10 mouse cellular contexts compared by ENCODE assay signal in the genomic region with DNA sequence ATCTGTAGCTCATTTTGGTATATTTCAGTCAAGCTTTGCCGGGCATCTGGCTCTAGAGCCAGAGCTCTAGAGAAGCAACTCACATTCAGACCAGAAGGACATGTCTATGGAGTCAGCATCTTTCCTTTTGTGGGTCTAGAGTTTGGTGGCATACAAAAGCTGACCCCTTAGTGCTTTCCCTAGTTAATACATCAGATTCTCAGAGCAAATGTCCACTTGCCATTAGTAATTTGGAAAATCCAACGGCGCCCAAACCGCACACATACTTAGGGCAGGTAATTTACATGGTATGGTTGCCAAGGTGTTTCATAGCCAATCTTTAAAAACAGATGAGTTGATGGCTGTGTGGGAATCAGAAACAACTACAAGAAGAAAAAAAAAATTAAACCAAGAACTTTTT. TPM values are rescaled to one million over a fixed set of nuclear protein-coding genes. Genes with fewer than 3 reads are reported as not detected.
A peak's percentile ranks its signal among the peaks of the same experiment; 100 is the strongest.
DNase-seq lines count a peak whose midpoint lies in the region; ATAC-seq lines count a peak whose summit lies in the region.
"Had no signal": no experiment of that assay in that cellular context is flagged by ENCODE, and none has a peak within 500 bp of the region (broad histone marks: within the 10 kb centered on the region; RNA-seq: fewer than 3 reads in every experiment).

No protein-coding gene starts in this region.

- DNase-seq in heart, postnatal 14 days, result no peak
- no peak for DNase-seq in urinary bladder, postnatal 4 days (ENCODE audit: low spot score in 2 of 2)
- no peak for DNase-seq in gastrocnemius, adult 8-10 months (ENCODE audit: low spot score in 2 of 2)
- DNase-seq in spleen, postnatal 36 days (ENCODE audit: low spot score in 2 of 2), result no peak

- H3K36me3 ChIP-seq in heart, embryonic 11.5 days (ENCODE audit: control insufficient read depth, insufficient read depth, low read length), result peaks cover 3% of the 10 kb centered on the region; the same call in 1 of the 2 replicates
- H3K36me3 ChIP-seq in hindbrain, embryonic 12.5 days, result no peaks in the 10 kb centered on the region
- no peaks in the 10 kb centered on the region for H3K36me3 ChIP-seq in liver, embryonic 15.5 days (replicated peaks)

- intact Hi-C loops in heart, postnatal 14 days (cut with DNase I), result loop anchor here (5.0 kb wide), 3 partner anchors 36 to 264 kb away; no protein-coding TSS in a partner anchor

- no peaks in the 10 kb centered on the region for H3K9me3 ChIP-seq in heart, embryonic 11.5 days (replicated peaks; ENCODE audit: control insufficient read depth, low read length)
- H3K9me3 ChIP-seq in hindbrain, embryonic 12.5 days (replicated peaks), result no peaks in the 10 kb centered on the region
- no peaks in the 10 kb centered on the region for H3K9me3 ChIP-seq in liver, embryonic 15.5 days (replicated peaks)

- H3K9ac ChIP-seq in heart, embryonic 11.5 days (ENCODE audit: low read depth, low read length), result peak overlapping the region; percentile 92
- H3K9ac ChIP-seq in hindbrain, embryonic 12.5 days, result no peak overlapping the region
- no peak overlapping the region for H3K9ac ChIP-seq in liver, embryonic 15.5 days

- peaks cover 27% of the 10 kb centered on the region for H3K4me1 ChIP-seq in heart, embryonic 11.5 days (ENCODE audit: control insufficient read depth, insufficient read depth, low read length)
- no peaks in the 10 kb centered on the region for H3K4me1 ChIP-seq in brown adipose tissue, adult 24 weeks (ENCODE audit: control insufficient read depth, insufficient read depth, insufficient read length, low read length)
- H3K4me1 ChIP-seq in hindbrain, embryonic 12.5 days, result peaks cover 10% of the 10 kb centered on the region
- peaks cover 9% of the 10 kb centered on the region for H3K4me1 ChIP-seq in liver, embryonic 15.5 days (replicated peaks)

- peak overlapping the region; percentile 73 for H3K4me3 ChIP-seq in heart, embryonic 11.5 days (ENCODE audit: low read depth, low read length)
- H3K4me3 ChIP-seq in brown adipose tissue, adult 24 weeks (ENCODE audit: insufficient read depth, low read depth, low read length), result peak overlapping the region; percentile 20; the same call in 1 of the 2 replicates
- H3K4me3 ChIP-seq in hindbrain, embryonic 12.5 days, result peak overlapping the region; percentile 51; the same call in 1 of the 2 replicates
- H3K4me3 ChIP-seq in liver, embryonic 15.5 days (replicated peaks), result no peak overlapping the region

- peak overlapping the region; percentile 72 for H3K4me2 ChIP-seq in heart, embryonic 11.5 days
- H3K4me2 ChIP-seq in hindbrain, embryonic 12.5 days (replicated peaks), result peak overlapping the region; percentile 88; the same call in 1 of the 2 replicates
- peak overlapping the region; percentile 10; the same call in 1 of the 2 replicates for H3K4me2 ChIP-seq in liver, embryonic 15.5 days

- peak overlapping the region; percentile 99 for H3K27ac ChIP-seq in heart, embryonic 11.5 days (ENCODE audit: low read depth, low read length)
- peak overlapping the region; percentile 22; the same call in 1 of the 2 replicates for H3K27ac ChIP-seq in brown adipose tissue, adult 24 weeks (replicated peaks; ENCODE audit: low read depth, low read length)
- H3K27ac ChIP-seq in hindbrain, embryonic 12.5 days, result no peak overlapping the region
- H3K27ac ChIP-seq in liver, embryonic 15.5 days (replicated peaks), result no peak overlapping the region

- ATAC-seq in heart, embryonic 11.5 days (replicated peaks; ENCODE audit: insufficient number of reproducible peaks, low FRiP score, low TSS enrichment), result no peak
- no peak for ATAC-seq in hindbrain, embryonic 12.5 days (ENCODE audit: low FRiP score)
- no peak for ATAC-seq in liver, embryonic 15.5 days (ENCODE audit: insufficient read depth)
- ATAC-seq: CD4-positive, CD25-positive, alpha-beta regulatory T cell, adult 4 months; inflammation-experienced regulatory T-cells, adult 6 months had no signal

- 73% methylated on average over 4 of the region's 4 CpGs for WGBS in heart, embryonic 11.5 days (ENCODE audit: insufficient replicate concordance)
- 78% methylated on average over 4 of the region's 4 CpGs for WGBS in hindbrain, embryonic 12.5 days
- 69% methylated on average over 4 of the region's 4 CpGs for WGBS in liver, embryonic 15.5 days (ENCODE audit: insufficient replicate concordance)

- H3K27me3 ChIP-seq in heart, embryonic 11.5 days (ENCODE audit: control insufficient read depth, insufficient read depth, low read length), result no peaks in the 10 kb centered on the region
- 0 out of 2 replicates have a peak, but pooled peaks cover 3% of the 10 kb centered on the region for H3K27me3 ChIP-seq in hindbrain, embryonic 12.5 days
- H3K27me3 ChIP-seq in liver, embryonic 15.5 days, result no peaks in the 10 kb centered on the region

RNA-seq across cellular contexts. Expression of gene Ednra, which starts 1.2 kb away (rescaled TPM):
- 47.6 and 48.5 TPM in 2 replicates for polyA plus RNA-seq in heart, embryonic 11.5 days (2014; fragmentation: Nextera tagmentation; extraction: Ambion mirVana)
- 10 to 100 TPM; 57.6 to 64.8 TPM for total RNA-seq in heart, postnatal 14 days (2021)
- 2.3 and 2.4 TPM in 2 replicates for polyA plus RNA-seq in brown adipose tissue, adult 24 weeks (2012; ENCODE audit: insufficient read depth, insufficient read length, missing spikeins)
- polyA plus RNA-seq in hindbrain, embryonic 12.5 days (2016; fragmentation: Nextera tagmentation; extraction: Ambion mirVana), result 22.5 and 25.3 TPM in 2 replicates
- 3.0 TPM in 2 replicates for polyA plus RNA-seq in liver, embryonic 15.5 days (2015; fragmentation: Nextera tagmentation; extraction: Ambion mirVana)
- total RNA-seq in gastrocnemius, adult 8-10 months (2022), result 1 to 10 TPM in 3 of 4 experiments, under 1 TPM in 1; 0.77 to 1.8 (median 1.4) TPM
- polyA plus RNA-seq: CD4-positive, CD25-positive, alpha-beta regulatory T cell, adult 4 months; inflammation-experienced regulatory T-cells, adult 6 months had no signal

Comparison
In these comparisons a context has a peak if more than half of its experiments do, and no peak if none do; other contexts are left out.
1. H3K27ac ChIP-seq: peak in heart, embryonic 11.5 days (single experiment) and brown adipose tissue, adult 24 weeks (single experiment); none in hindbrain, embryonic 12.5 days (single experiment) and liver, embryonic 15.5 days (single experiment).
2. H3K4me2 ChIP-seq: peak in every context shown above with its lines; median percentile 88 in hindbrain, embryonic 12.5 days; 72 in heart, embryonic 11.5 days; 10 in liver, embryonic 15.5 days.